Mouse (Mus musculus): ENCODE results near the gene Pycr2. TPM values are rescaled to one million over a fixed set of nuclear protein-coding genes. Genes with fewer than 3 reads are reported as not detected.

The Pycr2 gene
- polyA plus RNA-seq, 2 experiments, result 62.5 to 91.5 TPM

- Histone ChIP-seq H3K9me3 (ENCODE audit: control insufficient read depth, low read length) (no peaks in the 10 kb centered on the region), H3K4me3 (replicated peaks; ENCODE audit: low read length) (no peak overlapping the region), H3K9ac (ENCODE audit: low read depth, low read length, severe bottlenecking) (no peak overlapping the region), H3K27me3 (ENCODE audit: control insufficient read depth, insufficient read depth, low read length) (no peaks in the 10 kb centered on the region), H3K27ac (replicated peaks; ENCODE audit: low read depth, low read length) (peak overlapping the region; percentile 43; the same call in 1 of the 2 replicates), H3K4me2 (replicated peaks; ENCODE audit: low read depth, low read length, severe bottlenecking) (peak overlapping the region; percentile 39), H3K36me3 (ENCODE audit: control insufficient read depth, insufficient read depth, low read length) (peaks cover 31% of the 10 kb centered on the region), H3K4me1 (ENCODE audit: control insufficient read depth, insufficient read depth, low read length) (peaks cover 22% of the 10 kb centered on the region)
- peak; percentile 54 for DNase-seq (ENCODE audit: low spot score)
- 0 out of 2 replicates have a peak, but pooled peaks have one; percentile 1 for ATAC-seq (ENCODE audit: low FRiP score, low read depth)
- no peak for TF ChIP-seq POLR2A (IDR thresholded peaks at IDR 0.05; ENCODE audit: borderline replicate concordance, extremely low read depth, insufficient read depth, insufficient read length)
- WGBS, result 50% methylated on average over 8 of the region's 8 CpGs
Observed at GRCm38 (mm10) chr1:180911138-180911537, 7.0 kb downstream of the Pycr2 start.

DNA sequence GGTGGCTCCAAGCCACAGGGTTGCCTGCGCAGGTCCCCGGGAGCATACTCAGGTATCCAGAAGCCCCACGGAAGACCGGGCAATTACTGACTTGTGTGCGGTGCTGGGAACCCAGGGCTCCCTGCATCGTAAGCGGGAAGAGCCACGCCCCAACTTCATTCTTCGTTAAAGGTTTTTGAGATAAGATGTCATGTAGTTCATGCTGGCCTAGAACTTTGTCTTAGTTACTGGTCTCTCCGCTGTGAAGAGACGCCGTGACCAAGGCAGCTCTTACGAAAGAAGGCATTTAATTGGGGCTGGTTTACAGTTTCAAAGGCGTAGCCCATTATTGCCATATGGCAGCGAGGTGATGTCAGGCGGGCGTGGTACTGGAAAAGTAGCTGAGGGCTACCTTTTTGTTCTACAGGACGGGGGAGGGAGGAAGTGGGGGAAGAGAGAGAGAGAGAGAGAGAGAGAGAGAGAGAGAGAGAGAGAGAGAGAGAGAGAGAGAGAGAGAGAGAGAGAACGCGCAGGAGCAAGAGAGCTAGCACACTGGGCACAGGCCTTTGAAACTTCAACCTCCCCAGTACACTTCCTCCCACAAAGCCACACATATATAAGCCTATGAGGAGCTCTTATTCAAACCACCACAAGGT is 7.7 kb downstream of the Pycr2 start:
- Histone ChIP-seq H3K4me3 (replicated peaks; ENCODE audit: low read length) (no peak overlapping the region; the same call in 1 of the 2 replicates), H3K9ac (ENCODE audit: low read depth, low read length, severe bottlenecking) (no peak overlapping the region), H3K36me3 (ENCODE audit: control insufficient read depth, insufficient read depth, low read length) (peaks cover 25% of the 10 kb centered on the region), H3K27ac (replicated peaks; ENCODE audit: low read depth, low read length) (peak overlapping the region; percentile 43; the same call in 1 of the 2 replicates), H3K27me3 (ENCODE audit: control insufficient read depth, insufficient read depth, low read length) (no peaks in the 10 kb centered on the region), H3K9me3 (ENCODE audit: control insufficient read depth, low read length) (no peaks in the 10 kb centered on the region), H3K4me2 (replicated peaks; ENCODE audit: low read depth, low read length, severe bottlenecking) (peak overlapping the region; percentile 39), H3K4me1 (ENCODE audit: control insufficient read depth, insufficient read depth, low read length) (peaks cover 22% of the 10 kb centered on the region)
- ATAC-seq (ENCODE audit: low FRiP score, low read depth), result 0 out of 2 replicates have a peak, but pooled peaks have one; percentile 31
- DNase-seq (ENCODE audit: low spot score), result peak; percentile 57
- no peak for TF ChIP-seq POLR2A (IDR thresholded peaks at IDR 0.05; ENCODE audit: borderline replicate concordance, extremely low read depth, insufficient read depth, insufficient read length)
- 26% methylated on average over 20 of the region's 20 CpGs for WGBS

DNA sequence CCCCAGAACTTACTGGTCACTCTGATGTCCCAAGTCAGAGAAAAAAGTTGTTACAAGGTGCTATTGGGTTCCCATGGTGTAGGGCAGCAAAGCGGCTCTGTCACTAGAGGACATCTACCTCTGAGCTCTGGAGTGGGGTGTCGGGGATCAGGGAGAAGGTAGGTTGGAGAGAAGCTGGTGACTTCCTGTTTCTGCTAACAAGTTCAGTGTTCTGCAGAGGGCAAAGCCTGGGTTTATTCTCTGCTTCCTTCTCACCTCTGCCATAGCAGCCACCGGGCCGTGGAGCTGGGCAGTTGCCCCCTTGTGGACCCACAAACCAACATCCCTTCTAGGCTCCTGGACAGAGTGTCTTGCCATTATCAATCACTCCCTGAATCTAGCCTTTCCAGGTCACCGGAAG is 8.7 kb downstream of the Pycr2 start:
- peaks cover 22% of the 10 kb centered on the region for H3K4me1 ChIP-seq (ENCODE audit: control insufficient read depth, insufficient read depth, low read length)
- H3K27me3 ChIP-seq (ENCODE audit: control insufficient read depth, insufficient read depth, low read length), result no peaks in the 10 kb centered on the region
- no peak for TF ChIP-seq POLR2A (IDR thresholded peaks at IDR 0.05; ENCODE audit: borderline replicate concordance, extremely low read depth, insufficient read depth, insufficient read length)
- ATAC-seq (ENCODE audit: low FRiP score, low read depth) (no peak), DNase-seq (ENCODE audit: low spot score) (no peak)
- H3K4me2 ChIP-seq (replicated peaks; ENCODE audit: low read depth, low read length, severe bottlenecking), result no peak overlapping the region
- H3K9ac ChIP-seq (ENCODE audit: low read depth, low read length, severe bottlenecking), result no peak overlapping the region
- peaks cover 15% of the 10 kb centered on the region for H3K36me3 ChIP-seq (ENCODE audit: control insufficient read depth, insufficient read depth, low read length)
- 77% methylated on average over 5 of the region's 5 CpGs for WGBS
- H3K27ac ChIP-seq (replicated peaks; ENCODE audit: low read depth, low read length), result peak overlapping the region; percentile 67
- no peak overlapping the region for H3K4me3 ChIP-seq (replicated peaks; ENCODE audit: low read length)
- H3K9me3 ChIP-seq (ENCODE audit: control insufficient read depth, low read length), result no peaks in the 10 kb centered on the region

- Histone ChIP-seq H3K27me3 (ENCODE audit: control insufficient read depth, insufficient read depth, low read length) (no peaks in the 10 kb centered on the region), H3K9me3 (ENCODE audit: control insufficient read depth, low read length) (no peaks in the 10 kb centered on the region), H3K4me2 (replicated peaks; ENCODE audit: low read depth, low read length, severe bottlenecking) (no peak overlapping the region), H3K36me3 (ENCODE audit: control insufficient read depth, insufficient read depth, low read length) (peaks cover 5% of the 10 kb centered on the region), H3K9ac (ENCODE audit: low read depth, low read length, severe bottlenecking) (no peak overlapping the region), H3K27ac (replicated peaks; ENCODE audit: low read depth, low read length) (peak overlapping the region; percentile 67), H3K4me3 (replicated peaks; ENCODE audit: low read length) (no peak overlapping the region), H3K4me1 (ENCODE audit: control insufficient read depth, insufficient read depth, low read length) (peaks cover 22% of the 10 kb centered on the region)
- DNase-seq (ENCODE audit: low spot score) (peak; percentile 92), ATAC-seq (ENCODE audit: low FRiP score, low read depth) (peak; percentile 85)
- WGBS, result 13% methylated on average over 4 of the region's 4 CpGs
- TF ChIP-seq POLR2A (IDR thresholded peaks at IDR 0.05; ENCODE audit: borderline replicate concordance, extremely low read depth, insufficient read depth, insufficient read length), result no peak
Observed at GRCm38 (mm10) chr1:180913797-180914196, 9.7 kb downstream of the Pycr2 start.

GRCm38 (mm10) chr1:180916425-180916824 is 12.3 kb downstream of the Pycr2 start:
- Histone ChIP-seq H3K4me2 (replicated peaks; ENCODE audit: low read depth, low read length, severe bottlenecking) (no peak overlapping the region), H3K9ac (ENCODE audit: low read depth, low read length, severe bottlenecking) (no peak overlapping the region), H3K4me1 (ENCODE audit: control insufficient read depth, insufficient read depth, low read length) (peaks cover 21% of the 10 kb centered on the region), H3K27me3 (ENCODE audit: control insufficient read depth, insufficient read depth, low read length) (no peaks in the 10 kb centered on the region), H3K27ac (replicated peaks; ENCODE audit: low read depth, low read length) (no peak overlapping the region), H3K4me3 (replicated peaks; ENCODE audit: low read length) (no peak overlapping the region), H3K9me3 (ENCODE audit: control insufficient read depth, low read length) (no peaks in the 10 kb centered on the region), H3K36me3 (ENCODE audit: control insufficient read depth, insufficient read depth, low read length) (no peaks in the 10 kb centered on the region)
- no peak for TF ChIP-seq POLR2A (IDR thresholded peaks at IDR 0.05; ENCODE audit: borderline replicate concordance, extremely low read depth, insufficient read depth, insufficient read length)
- 87% methylated on average over 11 of the region's 11 CpGs for WGBS
- no peak for DNase-seq (ENCODE audit: low spot score)
- ATAC-seq (ENCODE audit: low FRiP score, low read depth), result no peak

Data from limb, embryonic 14.5 days (tissue).